ENCODE assay signal across 21 mouse cellular contexts in genomic region chr2:166380854-166381253, GRCm38 (mm10).
DNase-seq lines count a peak whose midpoint lies in the region; ATAC-seq and TF ChIP-seq lines count a peak whose summit lies in the region.
"Had no signal": no experiment of that assay in that cellular context is flagged by ENCODE, and none has a peak within 500 bp of the region (broad histone marks: within the 10 kb centered on the region; RNA-seq: fewer than 3 reads in every experiment).

No protein-coding gene starts in this region.

- H3K4me2 ChIP-seq in forebrain, embryonic 13.5 days, result no peak overlapping the region
- H3K4me2 ChIP-seq in kidney, postnatal 0 days (ENCODE audit: low read length), result no peak overlapping the region
- H3K4me2 ChIP-seq: heart, embryonic 15.5 days; liver, embryonic 13.5 days; neural tube, embryonic 15.5 days had no signal

- no peaks in the 10 kb centered on the region for H3K9me3 ChIP-seq in forebrain, embryonic 10.5 days
- H3K9me3 ChIP-seq in forebrain, embryonic 13.5 days (replicated peaks), result no peaks in the 10 kb centered on the region
- H3K9me3 ChIP-seq in kidney, postnatal 0 days (replicated peaks; ENCODE audit: low read length), result no peaks in the 10 kb centered on the region
- H3K9me3 ChIP-seq: heart, embryonic 15.5 days; liver, embryonic 13.5 days; midbrain, embryonic 10.5 days; neural tube, embryonic 15.5 days had no signal

- no peak overlapping the region for H3K4me3 ChIP-seq in forebrain, embryonic 10.5 days
- no peak overlapping the region for H3K4me3 ChIP-seq in forebrain, embryonic 13.5 days
- no peak overlapping the region for H3K4me3 ChIP-seq in kidney, postnatal 0 days (replicated peaks; ENCODE audit: low read depth, low read length)
- H3K4me3 ChIP-seq: gastrocnemius, adult 2 months; heart, embryonic 15.5 days; liver, embryonic 13.5 days; midbrain, embryonic 10.5 days; neural tube, embryonic 15.5 days had no signal

- peaks cover 43% of the 10 kb centered on the region for H3K4me1 ChIP-seq in forebrain, embryonic 10.5 days
- H3K4me1 ChIP-seq in forebrain, embryonic 13.5 days, result peaks cover 34% of the 10 kb centered on the region
- H3K4me1 ChIP-seq in kidney, postnatal 0 days (replicated peaks; ENCODE audit: insufficient read depth, low read length), result peaks cover 8% of the 10 kb centered on the region; the same call in 1 of the 2 replicates
- H3K4me1 ChIP-seq: liver, embryonic 13.5 days had no signal

- no peaks in the 10 kb centered on the region for H3K36me3 ChIP-seq in forebrain, embryonic 10.5 days (replicated peaks)
- no peaks in the 10 kb centered on the region for H3K36me3 ChIP-seq in forebrain, embryonic 13.5 days (ENCODE audit: poor library complexity, severe bottlenecking)
- no peaks in the 10 kb centered on the region for H3K36me3 ChIP-seq in kidney, postnatal 0 days (ENCODE audit: insufficient read depth, low read length)
- H3K36me3 ChIP-seq: heart, embryonic 15.5 days; liver, embryonic 13.5 days; midbrain, embryonic 10.5 days; neural tube, embryonic 15.5 days had no signal

- ATAC-seq in forebrain, embryonic 13.5 days, result no peak
- no peak for ATAC-seq in kidney, postnatal 0 days (replicated peaks; ENCODE audit: low FRiP score, low read depth)
- ATAC-seq: forebrain, embryonic 16.5 days; hindbrain, embryonic 16.5 days had no signal

- TF ChIP-seq CTCF in kidney, postnatal 0 days (IDR thresholded peaks at IDR 0.05; ENCODE audit: low read depth), result no peak

- H3K9ac ChIP-seq in forebrain, embryonic 13.5 days, result no peak overlapping the region
- no peak overlapping the region for H3K9ac ChIP-seq in kidney, postnatal 0 days (ENCODE audit: low read depth, low read length)
- H3K9ac ChIP-seq: heart, embryonic 15.5 days; liver, embryonic 13.5 days; neural tube, embryonic 15.5 days had no signal

- H3K27ac ChIP-seq in forebrain, embryonic 10.5 days, result 0 out of 2 replicates have a peak overlapping the region, but pooled peaks have one; percentile 35
- H3K27ac ChIP-seq in forebrain, embryonic 13.5 days, result no peak overlapping the region
- H3K27ac ChIP-seq in kidney, postnatal 0 days, result no peak overlapping the region
- H3K27ac ChIP-seq: gastrocnemius, adult 2 months; heart, embryonic 15.5 days; liver, embryonic 13.5 days; midbrain, embryonic 10.5 days; neural tube, embryonic 15.5 days; stomach, postnatal 0 days had no signal

- DNase-seq in forebrain, embryonic 10.5 days (ENCODE audit: extremely low spot score, low spot score), result no peak
- DNase-seq in lung, postnatal 10 days, result peak; percentile 31
- no peak for DNase-seq in lung, adult 18-20 months
- peak; percentile 70 for DNase-seq in kidney, postnatal 0 days (ENCODE audit: low spot score)
- DNase-seq in embryo, embryonic 11 days, result no peak
- no peak for DNase-seq in retina, postnatal 1 day
- DNase-seq in urinary bladder, postnatal 10 days (ENCODE audit: low spot score), result no peak
- DNase-seq: cerebellum, adult 9-10 months; gastrocnemius, adult 2 months; left cerebral cortex, postnatal 4 days; liver, embryonic 13.5 days; lung, postnatal 36 days; right cerebral cortex, adult 18-20 months; thymus, postnatal 25 days had no signal

- 90% methylated on average over 9 of the region's 9 CpGs for WGBS in forebrain, embryonic 10.5 days
- WGBS in forebrain, embryonic 13.5 days, result 89% methylated on average over 9 of the region's 9 CpGs
- WGBS in kidney, postnatal 0 days, result 58% methylated on average over 9 of the region's 9 CpGs

- H3K27me3 ChIP-seq in forebrain, embryonic 10.5 days (ENCODE audit: poor library complexity, severe bottlenecking), result 0 out of 2 replicates have a peak, but pooled peaks cover 6% of the 10 kb centered on the region
- H3K27me3 ChIP-seq in forebrain, embryonic 13.5 days, result peaks cover 3% of the 10 kb centered on the region; the same call in 1 of the 2 replicates
- H3K27me3 ChIP-seq in kidney, postnatal 0 days (ENCODE audit: insufficient read depth, low read length), result no peaks in the 10 kb centered on the region
- H3K27me3 ChIP-seq: heart, embryonic 15.5 days; liver, embryonic 13.5 days had no signal

Comparison
In these comparisons a context has a peak if more than half of its experiments do, and no peak if none do; other contexts are left out.
1. DNase-seq: peak in lung, postnatal 10 days (single experiment) and kidney, postnatal 0 days (single experiment); none in forebrain, embryonic 10.5 days (single experiment), lung, adult 18-20 months (0 of 2), embryo, embryonic 11 days (single experiment), retina, postnatal 1 day (single experiment) and urinary bladder, postnatal 10 days (single experiment).